Mouse (Mus musculus): ENCODE results near the gene Slc22a13. TPM values are rescaled to one million over a fixed set of nuclear protein-coding genes. Genes with fewer than 3 reads are reported as not detected.

The Slc22a13 gene
- polyA plus RNA-seq (2015; fragmentation: Nextera tagmentation; extraction: Ambion mirVana): not detected in 2 replicates

- WGBS: 90% methylated on average over 4 of the region's 4 CpGs
- no peak within 1 kb of the TSS for H3K4me2 ChIP-seq (ENCODE audit: low read depth, low read length)
- ATAC-seq (ENCODE audit: low read depth): no peak
These were observed at the start of gene Slc22a13 for GRCm38 (mm10) chr9:119208998-119209397. Gene Slc22a13 (minus strand): TSS chr9:119209098.

GRCm38 (mm10) chr9:119258128-119258527 lies 49.2 kb upstream of the Slc22a13 start:
- no peak for ATAC-seq (ENCODE audit: low read depth)
- Histone ChIP-seq H3K27ac (ENCODE audit: low read length) (no peak overlapping the region), H3K9ac (ENCODE audit: low read length) (no peak overlapping the region), H3K9me3 (ENCODE audit: control insufficient read depth, low read length) (no peaks in the 10 kb centered on the region), H3K36me3 (ENCODE audit: control insufficient read depth, insufficient read depth, low read length) (peaks cover 7% of the 10 kb centered on the region; the same call in 1 of the 2 replicates), H3K4me2 (ENCODE audit: low read depth, low read length) (no peak overlapping the region), H3K27me3 (ENCODE audit: control insufficient read depth, insufficient read depth, low read depth, low read length) (no peaks in the 10 kb centered on the region), H3K4me3 (ENCODE audit: low read length) (no peak overlapping the region), H3K4me1 (replicated peaks; ENCODE audit: control insufficient read depth, insufficient read depth, low read length) (no peaks in the 10 kb centered on the region)
- WGBS: 71% methylated on average over 5 of the region's 5 CpGs

More at GRCm38 (mm10) chr9:119208998-119209397, at the start of gene Slc22a13:
- no peaks in the 10 kb centered on the region for H3K36me3 ChIP-seq (ENCODE audit: control insufficient read depth, insufficient read depth, low read length)
- H3K9me3 ChIP-seq (ENCODE audit: control insufficient read depth, low read length): no peaks in the 10 kb centered on the region
- H3K27me3 ChIP-seq (ENCODE audit: control insufficient read depth, insufficient read depth, low read depth, low read length): no peaks in the 10 kb centered on the region
- H3K9ac ChIP-seq (ENCODE audit: low read length): no peak within 1 kb of the TSS
- H3K27ac ChIP-seq (ENCODE audit: low read length): no peak within 1 kb of the TSS
- H3K4me3 ChIP-seq (ENCODE audit: low read length): no peak within 1 kb of the TSS
- no peaks in the 10 kb centered on the region for H3K4me1 ChIP-seq (replicated peaks; ENCODE audit: control insufficient read depth, insufficient read depth, low read length)

- WGBS: 94% methylated on average over 12 of the region's 12 CpGs
- Histone ChIP-seq H3K36me3 (ENCODE audit: control insufficient read depth, insufficient read depth, low read length) (peaks cover 5% of the 10 kb centered on the region), H3K4me3 (ENCODE audit: low read length) (no peak overlapping the region), H3K9ac (ENCODE audit: low read length) (no peak overlapping the region), H3K27me3 (ENCODE audit: control insufficient read depth, insufficient read depth, low read depth, low read length) (no peaks in the 10 kb centered on the region), H3K4me1 (replicated peaks; ENCODE audit: control insufficient read depth, insufficient read depth, low read length) (no peaks in the 10 kb centered on the region), H3K4me2 (ENCODE audit: low read depth, low read length) (no peak overlapping the region), H3K27ac (ENCODE audit: low read length) (no peak overlapping the region), H3K9me3 (ENCODE audit: control insufficient read depth, low read length) (no peaks in the 10 kb centered on the region)
- no peak for ATAC-seq (ENCODE audit: low read depth)
These were observed 47.3 kb upstream of the Slc22a13 start for GRCm38 (mm10) chr9:119256161-119256560.

GRCm38 (mm10) chr9:119255096-119255495 lies 46.2 kb upstream of the Slc22a13 start:
- H3K9ac ChIP-seq (ENCODE audit: low read length): no peak overlapping the region
- H3K36me3 ChIP-seq (ENCODE audit: control insufficient read depth, insufficient read depth, low read length): peaks cover 8% of the 10 kb centered on the region
- H3K4me2 ChIP-seq (ENCODE audit: low read depth, low read length): no peak overlapping the region
- H3K27me3 ChIP-seq (ENCODE audit: control insufficient read depth, insufficient read depth, low read depth, low read length): no peaks in the 10 kb centered on the region
- H3K4me3 ChIP-seq (ENCODE audit: low read length): no peak overlapping the region
- H3K27ac ChIP-seq (ENCODE audit: low read length): no peak overlapping the region
- 81% methylated on average over 1 of the region's 1 CpGs for WGBS
- ATAC-seq (ENCODE audit: low read depth): no peak
- H3K4me1 ChIP-seq (replicated peaks; ENCODE audit: control insufficient read depth, insufficient read depth, low read length): no peaks in the 10 kb centered on the region
- no peaks in the 10 kb centered on the region for H3K9me3 ChIP-seq (ENCODE audit: control insufficient read depth, low read length)

GRCm38 (mm10) chr9:119254187-119254586 lies 45.3 kb upstream of the Slc22a13 start:
- H3K4me3 ChIP-seq (ENCODE audit: low read length): no peak overlapping the region
- no peak for ATAC-seq (ENCODE audit: low read depth)
- H3K4me1 ChIP-seq (replicated peaks; ENCODE audit: control insufficient read depth, insufficient read depth, low read length): no peaks in the 10 kb centered on the region
- H3K9ac ChIP-seq (ENCODE audit: low read length): no peak overlapping the region
- H3K9me3 ChIP-seq (ENCODE audit: control insufficient read depth, low read length): no peaks in the 10 kb centered on the region
- H3K36me3 ChIP-seq (ENCODE audit: control insufficient read depth, insufficient read depth, low read length): peaks cover 8% of the 10 kb centered on the region
- 89% methylated on average over 2 of the region's 2 CpGs for WGBS
- H3K27ac ChIP-seq (ENCODE audit: low read length): no peak overlapping the region
- no peaks in the 10 kb centered on the region for H3K27me3 ChIP-seq (ENCODE audit: control insufficient read depth, insufficient read depth, low read depth, low read length)
- no peak overlapping the region for H3K4me2 ChIP-seq (ENCODE audit: low read depth, low read length)

GRCm38 (mm10) chr9:119247996-119248395 lies 39.1 kb upstream of the Slc22a13 start:
- 73% methylated on average over 5 of the region's 5 CpGs for WGBS
- no peak for ATAC-seq (ENCODE audit: low read depth)
- H3K36me3 ChIP-seq (ENCODE audit: control insufficient read depth, insufficient read depth, low read length): peaks cover 11% of the 10 kb centered on the region

GRCm38 (mm10) chr9:119246826-119247225 lies 37.9 kb upstream of the Slc22a13 start:
- no peak overlapping the region for H3K9ac ChIP-seq (ENCODE audit: low read length)
- no peaks in the 10 kb centered on the region for H3K9me3 ChIP-seq (ENCODE audit: control insufficient read depth, low read length)
- no peak overlapping the region for H3K4me2 ChIP-seq (ENCODE audit: low read depth, low read length)
- no peak for ATAC-seq (ENCODE audit: low read depth)
- H3K36me3 ChIP-seq (ENCODE audit: control insufficient read depth, insufficient read depth, low read length): peaks cover 11% of the 10 kb centered on the region
- H3K27ac ChIP-seq (ENCODE audit: low read length): no peak overlapping the region
- H3K4me1 ChIP-seq (replicated peaks; ENCODE audit: control insufficient read depth, insufficient read depth, low read length): no peaks in the 10 kb centered on the region
- H3K27me3 ChIP-seq (ENCODE audit: control insufficient read depth, insufficient read depth, low read depth, low read length): no peaks in the 10 kb centered on the region
- 80% methylated on average over 5 of the region's 5 CpGs for WGBS
- H3K4me3 ChIP-seq (ENCODE audit: low read length): no peak overlapping the region

More at GRCm38 (mm10) chr9:119247996-119248395, 39.1 kb upstream of the Slc22a13 start:
- Histone ChIP-seq H3K9ac (ENCODE audit: low read length) (no peak overlapping the region), H3K4me1 (replicated peaks; ENCODE audit: control insufficient read depth, insufficient read depth, low read length) (no peaks in the 10 kb centered on the region), H3K4me2 (ENCODE audit: low read depth, low read length) (no peak overlapping the region), H3K27me3 (ENCODE audit: control insufficient read depth, insufficient read depth, low read depth, low read length) (no peaks in the 10 kb centered on the region), H3K4me3 (ENCODE audit: low read length) (no peak overlapping the region), H3K27ac (ENCODE audit: low read length) (no peak overlapping the region), H3K9me3 (ENCODE audit: control insufficient read depth, low read length) (no peaks in the 10 kb centered on the region)

- no peaks in the 10 kb centered on the region for H3K4me1 ChIP-seq (replicated peaks; ENCODE audit: control insufficient read depth, insufficient read depth, low read length)
- ATAC-seq (ENCODE audit: low read depth): no peak
- 89% methylated on average over 3 of the region's 3 CpGs for WGBS
- peaks cover 14% of the 10 kb centered on the region for H3K36me3 ChIP-seq (ENCODE audit: control insufficient read depth, insufficient read depth, low read length)
- no peak overlapping the region for H3K9ac ChIP-seq (ENCODE audit: low read length)
- no peak overlapping the region for H3K4me3 ChIP-seq (ENCODE audit: low read length)
- no peaks in the 10 kb centered on the region for H3K9me3 ChIP-seq (ENCODE audit: control insufficient read depth, low read length)
- no peaks in the 10 kb centered on the region for H3K27me3 ChIP-seq (ENCODE audit: control insufficient read depth, insufficient read depth, low read depth, low read length)
- H3K27ac ChIP-seq (ENCODE audit: low read length): no peak overlapping the region
- H3K4me2 ChIP-seq (ENCODE audit: low read depth, low read length): no peak overlapping the region
These were observed 35.1 kb upstream of the Slc22a13 start for GRCm38 (mm10) chr9:119243981-119244380.

GRCm38 (mm10) chr9:119241169-119241865 lies 32.4 kb upstream of the Slc22a13 start:
- H3K36me3 ChIP-seq (ENCODE audit: control insufficient read depth, insufficient read depth, low read length): peaks cover 14% of the 10 kb centered on the region
- no peaks in the 10 kb centered on the region for H3K9me3 ChIP-seq (ENCODE audit: control insufficient read depth, low read length)
- no peaks in the 10 kb centered on the region for H3K27me3 ChIP-seq (ENCODE audit: control insufficient read depth, insufficient read depth, low read depth, low read length)
- H3K4me2 ChIP-seq (ENCODE audit: low read depth, low read length): no peak overlapping the region
- WGBS: 70% methylated on average over 11 of the region's 11 CpGs
- H3K4me3 ChIP-seq (ENCODE audit: low read length): no peak overlapping the region
- no peaks in the 10 kb centered on the region for H3K4me1 ChIP-seq (replicated peaks; ENCODE audit: control insufficient read depth, insufficient read depth, low read length)
- no peak overlapping the region for H3K9ac ChIP-seq (ENCODE audit: low read length)
- ATAC-seq (ENCODE audit: low read depth): no peak
- H3K27ac ChIP-seq (ENCODE audit: low read length): no peak overlapping the region

Data from lung, embryonic 16.5 days (tissue).